Mouse (Mus musculus) heart, embryonic 10.5 days (tissue): ENCODE measurements at regions not wholly inside any gene's neighbourhood (a gene's known extent, or its start where the extent isn't known, plus 50 kb on each side); places are given as distances from the start of the nearest gene placed in this dataset.

Experiments
- DNase-seq: peaks from one replicate; pipeline ENCODE4 v3.0.0-alpha.2; 2017; ENCODE audit warnings: low spot score
- H3K27ac ChIP-seq: fragments of 300-500 bp; sonication (generic); 2 replicates; pipeline ENCODE4 v1.5.1; 2016; ENCODE audit warnings: mild to moderate bottlenecking
- H3K27me3 ChIP-seq: fragments of 300-500 bp; sonication (generic); 2 replicates; pipeline ENCODE4 v1.6.1; 2016; ENCODE audit warnings: mild to moderate bottlenecking; ENCODE audit not compliant: poor library complexity, insufficient read depth, severe bottlenecking
- H3K36me3 ChIP-seq: fragments of 300-500 bp; sonication (generic); 2 replicates; pipeline ENCODE4 v1.6.1; 2016; ENCODE audit warnings: mild to moderate bottlenecking, moderate library complexity
- H3K4me1 ChIP-seq: fragments of 300-500 bp; sonication (generic); 2 replicates; pipeline ENCODE4 v1.6.1; 2016; ENCODE audit warnings: mild to moderate bottlenecking
- H3K4me3 ChIP-seq: fragments of 300-500 bp; sonication (generic); 2 replicates; pipeline ENCODE4 v1.5.1; 2016; ENCODE audit warnings: mild to moderate bottlenecking, moderate library complexity
- H3K9me3 ChIP-seq: fragments of 300-500 bp; sonication (generic); 2 replicates; pipeline ENCODE4 v1.6.1; 2016; ENCODE audit warnings: mild to moderate bottlenecking, moderate library complexity
- WGBS: fragments of 180-500 bp; shearing (Covaris S2); methylation state at CpG from one replicate; pipeline ENCODE4 v1.1.7; 2016; 5-methylcytosine and 5-hydroxymethylcytosine counted together

DNA sequence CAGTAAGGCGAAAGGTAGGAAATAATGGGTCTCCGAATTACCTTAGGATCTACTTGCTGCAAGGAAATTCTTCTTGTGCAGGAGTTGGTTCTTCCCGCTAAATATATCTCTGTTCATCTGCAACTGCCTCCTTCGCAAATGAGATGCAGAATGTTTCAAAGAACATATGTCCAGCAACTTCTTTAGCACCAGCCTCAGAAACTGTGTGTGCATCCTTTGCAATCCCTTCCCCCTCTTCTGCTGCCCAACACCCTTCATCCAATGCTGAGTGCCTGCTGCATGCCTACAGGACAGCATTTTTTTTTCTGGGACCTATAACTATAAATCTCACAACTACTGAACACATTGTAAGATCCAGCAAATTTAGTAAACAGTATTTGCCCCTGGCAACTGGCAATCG, 402.1 kb downstream of the Rnf144a start:
- H3K27me3 ChIP-seq = no peaks in the 10 kb centered on the region
- DNase-seq = no peak
- no peak overlapping the region for H3K27ac ChIP-seq
- no peak overlapping the region for H3K4me3 ChIP-seq
- no peaks in the 10 kb centered on the region for H3K9me3 ChIP-seq
- H3K4me1 ChIP-seq = no peaks in the 10 kb centered on the region
- no peaks in the 10 kb centered on the region for H3K36me3 ChIP-seq
- 82% methylated on average over 5 of the region's 5 CpGs for WGBS

DNA sequence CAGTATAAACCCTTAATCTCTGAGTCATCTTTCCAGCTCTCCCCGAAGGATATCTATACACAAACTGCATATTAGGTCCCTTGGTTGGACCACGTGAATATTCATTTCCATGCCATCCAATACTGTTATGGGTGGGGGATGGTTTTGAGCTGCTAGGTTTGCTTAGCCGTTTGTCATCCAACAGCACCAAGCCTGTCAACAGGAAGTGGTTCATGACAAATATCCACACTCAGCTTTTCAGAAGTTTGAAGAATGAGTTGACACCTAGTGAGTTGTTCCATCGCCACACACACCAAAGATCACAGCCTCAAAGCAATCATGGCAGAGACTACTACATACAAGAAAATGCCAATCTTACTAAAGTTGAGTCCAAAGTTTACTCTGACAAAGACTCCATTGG, 421.0 kb downstream of the Rnf144a start:
- H3K27me3 ChIP-seq = no peaks in the 10 kb centered on the region
- H3K36me3 ChIP-seq = no peaks in the 10 kb centered on the region
- no peak overlapping the region for H3K27ac ChIP-seq
- H3K4me1 ChIP-seq = no peaks in the 10 kb centered on the region
- H3K9me3 ChIP-seq = no peaks in the 10 kb centered on the region
- 81% methylated on average over 4 of the region's 4 CpGs for WGBS
- no peak overlapping the region for H3K4me3 ChIP-seq
- no peak for DNase-seq

GRCm38 (mm10) chr12:25991801-25992525, 423.1 kb downstream of the Rnf144a start:
- 82% methylated on average over 6 of the region's 6 CpGs for WGBS
- H3K4me1 ChIP-seq = no peaks in the 10 kb centered on the region
- no peaks in the 10 kb centered on the region for H3K36me3 ChIP-seq
- DNase-seq = no peak
- no peaks in the 10 kb centered on the region for H3K9me3 ChIP-seq
- no peak overlapping the region for H3K4me3 ChIP-seq
- H3K27me3 ChIP-seq = no peaks in the 10 kb centered on the region
- no peak overlapping the region for H3K27ac ChIP-seq

DNA sequence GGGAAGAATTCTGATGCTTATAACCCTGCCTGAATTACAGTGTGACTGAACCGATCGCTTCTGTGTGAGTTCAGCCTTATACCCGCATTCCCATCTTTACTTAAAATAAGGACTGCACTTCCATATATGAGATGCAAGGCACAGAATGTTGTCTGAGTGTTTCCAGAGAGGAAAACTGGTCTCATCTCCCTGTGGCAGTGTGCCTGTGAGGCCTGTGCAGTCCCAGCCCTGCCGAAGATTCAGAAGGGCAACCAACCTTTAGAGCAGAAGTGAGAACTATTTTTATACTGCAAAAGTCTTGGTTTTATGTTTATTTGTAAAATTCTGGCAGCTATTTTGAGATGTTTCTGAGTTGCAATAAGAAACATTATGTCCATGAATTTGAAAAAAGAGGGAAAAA, 432.5 kb downstream of the Rnf144a start:
- DNase-seq = no peak
- H3K9me3 ChIP-seq = no peaks in the 10 kb centered on the region
- H3K36me3 ChIP-seq = no peaks in the 10 kb centered on the region
- WGBS = 90% methylated on average over 4 of the region's 4 CpGs
- no peaks in the 10 kb centered on the region for H3K4me1 ChIP-seq
- H3K27me3 ChIP-seq = no peaks in the 10 kb centered on the region
- no peak overlapping the region for H3K4me3 ChIP-seq
- H3K27ac ChIP-seq = no peak overlapping the region

- 91% methylated on average over 5 of the region's 5 CpGs for WGBS
- no peak for DNase-seq
- Histone ChIP-seq H3K4me3 (no peak overlapping the region), H3K4me1 (no peaks in the 10 kb centered on the region), H3K9me3 (no peaks in the 10 kb centered on the region), H3K27ac (no peak overlapping the region), H3K27me3 (no peaks in the 10 kb centered on the region), H3K36me3 (no peaks in the 10 kb centered on the region)
These were observed 436.7 kb downstream of the Rnf144a start for GRCm38 (mm10) chr12:25978335-25978734.

GRCm38 (mm10) chr12:25958584-25958983, 456.5 kb downstream of the Rnf144a start:
- H3K4me1 ChIP-seq = no peaks in the 10 kb centered on the region
- H3K4me3 ChIP-seq = no peak overlapping the region
- 85% methylated on average over 4 of the region's 4 CpGs for WGBS
- DNase-seq = no peak
- no peaks in the 10 kb centered on the region for H3K36me3 ChIP-seq
- no peaks in the 10 kb centered on the region for H3K9me3 ChIP-seq
- no peaks in the 10 kb centered on the region for H3K27me3 ChIP-seq
- H3K27ac ChIP-seq = no peak overlapping the region

- DNase-seq = no peak
These were observed 457.5 kb downstream of the Rnf144a start for GRCm38 (mm10) chr12:25957547-25957946.

DNA sequence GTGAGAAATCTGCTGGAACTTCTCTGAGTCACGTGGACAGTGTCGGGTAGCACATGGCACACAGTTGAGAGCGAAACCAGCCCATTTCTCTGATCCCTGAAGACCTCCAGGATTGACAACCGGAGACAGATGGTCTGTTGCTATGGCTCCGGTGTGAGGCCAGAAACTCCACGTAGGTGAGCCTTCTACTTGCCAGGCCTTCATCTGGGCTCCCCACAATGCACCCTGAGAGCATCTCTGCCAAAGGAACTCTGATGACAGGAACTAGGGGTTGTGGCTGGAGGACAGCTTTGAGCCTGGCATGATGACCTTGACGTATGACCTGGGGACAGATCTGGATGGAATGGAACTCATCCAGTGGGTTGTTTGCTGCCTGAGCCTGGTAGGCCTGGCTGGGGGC, 467.9 kb downstream of the Rnf144a start:
- DNase-seq = no peak
- H3K27ac ChIP-seq = no peak overlapping the region
- 76% methylated on average over 7 of the region's 7 CpGs for WGBS

More at GRCm38 (mm10) chr12:25957547-25957946, 457.5 kb downstream of the Rnf144a start:
- Histone ChIP-seq H3K4me3 (no peak overlapping the region), H3K27me3 (no peaks in the 10 kb centered on the region), H3K4me1 (no peaks in the 10 kb centered on the region), H3K27ac (no peak overlapping the region), H3K36me3 (no peaks in the 10 kb centered on the region), H3K9me3 (no peaks in the 10 kb centered on the region)
- WGBS = 86% methylated on average over 1 of the region's 1 CpGs

DNA sequence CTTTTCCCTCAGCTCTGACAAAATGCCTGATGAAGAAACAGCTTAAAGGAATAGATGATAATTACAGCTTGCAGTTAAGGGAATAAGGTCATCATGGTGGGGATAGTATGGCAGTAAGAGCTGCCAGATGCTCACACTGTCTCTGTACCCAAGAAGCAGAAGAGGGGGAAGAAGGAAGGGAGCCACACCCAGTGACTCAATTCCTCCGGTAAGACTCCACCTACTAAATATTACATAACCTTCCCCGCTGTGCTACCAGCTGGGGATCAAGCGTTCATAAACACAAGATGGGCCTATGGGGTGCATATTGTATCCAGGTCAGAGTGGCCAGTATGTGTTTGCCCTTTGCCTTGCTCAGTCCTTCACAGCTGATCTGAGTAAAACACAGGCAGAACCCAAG, 468.9 kb downstream of the Rnf144a start:
- Histone ChIP-seq H3K27me3 (no peaks in the 10 kb centered on the region), H3K4me1 (no peaks in the 10 kb centered on the region), H3K4me3 (no peak overlapping the region), H3K36me3 (no peaks in the 10 kb centered on the region), H3K27ac (no peak overlapping the region), H3K9me3 (no peaks in the 10 kb centered on the region)
- no peak for DNase-seq
- WGBS = 82% methylated on average over 3 of the region's 3 CpGs

More for the DNA sequence above, 467.9 kb downstream of the Rnf144a start:
- no peaks in the 10 kb centered on the region for H3K27me3 ChIP-seq
- H3K36me3 ChIP-seq = no peaks in the 10 kb centered on the region
- no peak overlapping the region for H3K4me3 ChIP-seq
- H3K9me3 ChIP-seq = no peaks in the 10 kb centered on the region
- H3K4me1 ChIP-seq = no peaks in the 10 kb centered on the region

DNA sequence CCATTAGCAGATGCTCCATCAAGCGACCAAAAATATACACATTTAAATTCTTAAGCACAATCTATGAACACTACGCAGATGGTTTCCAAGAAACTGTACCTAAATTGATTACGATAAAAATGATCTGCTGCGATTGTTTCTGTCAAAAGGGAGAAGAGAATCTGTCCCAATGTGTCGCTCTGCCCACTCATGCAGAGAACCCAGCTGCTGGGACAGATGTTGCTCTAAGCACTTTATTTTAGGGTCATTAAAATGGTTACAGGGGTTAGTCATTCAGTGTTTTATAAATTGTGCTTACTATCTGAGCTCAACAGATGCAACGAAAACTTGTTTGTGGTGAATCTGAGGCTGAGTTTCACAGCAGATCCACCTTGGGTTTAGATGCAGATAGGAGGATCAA, 476.2 kb downstream of the Rnf144a start:
- Histone ChIP-seq H3K27me3 (no peaks in the 10 kb centered on the region), H3K4me1 (no peaks in the 10 kb centered on the region), H3K4me3 (no peak overlapping the region), H3K27ac (no peak overlapping the region), H3K36me3 (no peaks in the 10 kb centered on the region), H3K9me3 (no peaks in the 10 kb centered on the region)
- no peak for DNase-seq
- WGBS = 86% methylated on average over 6 of the region's 6 CpGs

GRCm38 (mm10) chr12:25934946-25935345, 480.1 kb downstream of the Rnf144a start:
- Histone ChIP-seq H3K36me3 (no peaks in the 10 kb centered on the region), H3K27me3 (no peaks in the 10 kb centered on the region), H3K27ac (no peak overlapping the region), H3K4me3 (no peak overlapping the region), H3K4me1 (no peaks in the 10 kb centered on the region), H3K9me3 (no peaks in the 10 kb centered on the region)
- WGBS = 81% methylated on average over 5 of the region's 5 CpGs
- DNase-seq = no peak

- Histone ChIP-seq H3K27me3 (no peaks in the 10 kb centered on the region), H3K4me1 (no peaks in the 10 kb centered on the region), H3K36me3 (no peaks in the 10 kb centered on the region), H3K4me3 (no peak overlapping the region), H3K27ac (no peak overlapping the region), H3K9me3 (no peaks in the 10 kb centered on the region)
- DNase-seq = no peak
- WGBS = 87% methylated on average over 3 of the region's 3 CpGs
These were observed 480.5 kb downstream of the Rnf144a start for GRCm38 (mm10) chr12:25934526-25934925.

DNA sequence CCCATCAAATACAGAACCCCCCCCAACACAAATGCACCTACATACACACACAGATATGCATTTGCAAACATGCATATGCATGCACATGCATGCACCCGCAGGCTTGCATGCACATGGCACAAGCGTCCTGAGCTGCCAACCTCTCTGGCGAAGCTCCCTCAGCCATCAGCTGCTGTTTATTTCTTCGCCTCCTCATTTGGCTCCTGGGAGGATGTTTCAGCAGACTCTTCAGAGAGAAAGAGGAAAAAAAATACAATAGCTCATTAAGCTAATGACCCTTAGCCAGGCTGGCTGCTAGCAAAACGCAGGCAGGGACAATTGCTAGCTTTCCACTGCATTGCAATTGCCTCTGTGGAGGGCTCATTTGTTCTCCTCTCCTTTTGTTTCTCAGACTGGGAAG, 488.7 kb downstream of the Rnf144a start:
- H3K9me3 ChIP-seq = no peaks in the 10 kb centered on the region
- 67% methylated on average over 5 of the region's 5 CpGs for WGBS
- DNase-seq = no peak
- no peaks in the 10 kb centered on the region for H3K36me3 ChIP-seq
- H3K4me3 ChIP-seq = no peak overlapping the region
- H3K27ac ChIP-seq = no peak overlapping the region
- H3K27me3 ChIP-seq = no peaks in the 10 kb centered on the region
- no peaks in the 10 kb centered on the region for H3K4me1 ChIP-seq

DNA sequence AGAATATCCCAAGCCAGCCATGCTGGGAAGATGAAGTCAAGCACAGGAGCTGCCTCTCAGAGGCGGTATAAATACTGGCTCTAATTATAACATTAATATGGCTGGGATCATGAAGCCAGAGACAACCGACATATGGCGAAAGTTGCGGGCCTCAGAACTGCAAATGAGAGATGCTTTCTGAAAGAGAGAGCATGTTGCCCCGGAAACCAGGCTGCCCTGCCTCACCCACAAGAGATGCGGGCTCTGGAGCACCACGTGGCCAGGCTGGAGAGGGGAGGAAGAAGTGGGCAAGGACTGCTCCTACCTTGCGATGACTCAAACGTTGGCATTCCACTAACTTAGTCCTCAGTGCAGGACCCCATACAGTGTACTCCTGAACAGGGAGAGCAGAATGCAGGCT, 490.5 kb downstream of the Rnf144a start:
- no peak overlapping the region for H3K27ac ChIP-seq

More for the DNA sequence above, 490.5 kb downstream of the Rnf144a start:
- H3K36me3 ChIP-seq = no peaks in the 10 kb centered on the region
- no peaks in the 10 kb centered on the region for H3K4me1 ChIP-seq
- 81% methylated on average over 9 of the region's 9 CpGs for WGBS
- H3K4me3 ChIP-seq = no peak overlapping the region
- H3K9me3 ChIP-seq = no peaks in the 10 kb centered on the region
- no peaks in the 10 kb centered on the region for H3K27me3 ChIP-seq
- no peak for DNase-seq
